Mouse (Mus musculus) fibroblast of lung, adult 2 months (primary cell): ENCODE measurements around the gene Pmp22.

Experiments used
- DNase-seq: peaks from one replicate; pipeline ENCODE4 v3.0.0-alpha.2; 2011; ENCODE audit warnings: low read depth

Gene Pmp22

DNA sequence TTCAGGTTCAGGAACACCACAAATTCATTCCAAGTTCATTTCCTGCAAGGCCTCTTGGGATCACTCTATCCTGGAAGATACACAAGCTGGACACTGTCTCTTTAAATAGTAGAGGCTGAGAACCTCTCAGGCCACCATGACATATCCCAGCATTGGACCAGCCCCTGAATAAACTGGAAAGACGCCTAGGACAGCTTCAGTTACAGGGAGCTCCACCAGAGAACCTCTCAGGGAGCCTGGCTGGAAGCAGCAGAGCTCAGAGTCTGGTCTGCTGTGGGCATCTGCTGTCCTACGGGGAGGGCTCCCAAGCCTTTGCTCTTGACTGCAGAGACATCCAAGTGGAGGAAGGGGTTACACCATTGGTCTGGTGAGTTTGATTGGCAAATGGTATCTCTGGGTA is at the start of gene Pmp22:
Gene Pmp22, plus strand, starts transcription at position 199 of the 400 bp plus-strand sequence.
- DNase-seq, result no peak

DNA sequence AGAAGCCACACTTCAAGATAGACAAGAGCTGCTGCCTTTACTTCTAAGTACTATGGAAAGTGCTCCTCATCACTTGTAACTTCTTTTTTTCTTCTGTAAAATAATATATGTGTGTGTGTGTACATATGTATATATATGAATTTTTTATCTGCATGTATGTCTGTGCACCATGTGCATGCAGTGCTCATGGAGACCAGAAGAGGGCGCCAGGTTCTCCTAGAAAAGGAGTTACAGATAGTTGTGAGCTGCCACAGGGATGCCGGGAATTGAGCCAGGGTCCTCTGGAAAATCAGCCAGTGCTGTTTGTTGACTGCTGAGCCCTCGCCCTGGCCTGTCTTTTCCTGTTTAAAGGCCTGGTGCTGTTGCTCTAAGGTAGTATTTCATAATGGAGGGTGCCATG is 44.2 kb upstream of the Pmp22 start:
- DNase-seq, result no peak

DNA sequence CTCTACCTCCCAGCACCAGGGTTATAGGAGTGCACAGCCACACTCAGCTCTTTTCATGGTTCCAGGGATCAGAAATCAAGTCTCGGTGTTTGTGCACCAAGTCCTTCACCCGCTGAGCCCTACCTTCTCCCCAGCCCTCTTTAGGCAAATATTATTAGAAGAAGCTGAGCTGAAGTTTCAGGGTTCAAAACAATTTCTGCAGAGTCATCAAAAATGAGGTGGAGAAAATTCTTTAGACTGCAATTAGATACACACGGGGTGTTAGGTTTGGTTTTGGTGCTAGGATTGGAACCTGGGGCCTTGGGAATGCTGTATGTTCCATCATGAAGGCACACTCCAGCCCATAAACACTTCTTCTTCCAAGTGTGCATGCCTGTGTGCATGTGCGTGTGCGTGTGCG is 40.1 kb upstream of the Pmp22 start:
- no peak for DNase-seq

DNA sequence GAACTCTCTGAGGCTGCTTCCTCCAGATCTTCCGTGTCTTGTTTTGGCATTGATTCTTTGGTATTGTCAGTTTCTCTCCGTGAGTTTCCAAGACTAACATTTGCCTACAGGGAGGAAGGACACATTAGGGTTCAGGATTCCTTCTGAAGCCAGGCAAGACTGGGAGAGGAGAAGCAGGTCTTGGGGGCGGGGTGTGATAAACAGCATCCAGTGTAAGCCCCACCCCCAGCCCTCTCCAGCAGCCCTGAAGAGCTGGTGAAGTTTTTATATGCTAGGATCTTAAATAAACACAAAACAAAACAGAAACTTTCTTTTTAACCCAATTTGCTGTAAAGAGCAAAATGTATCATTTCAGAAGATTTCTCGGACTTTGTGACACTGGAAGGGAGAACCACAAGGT is 38.6 kb upstream of the Pmp22 start:
- no peak for DNase-seq

DNA sequence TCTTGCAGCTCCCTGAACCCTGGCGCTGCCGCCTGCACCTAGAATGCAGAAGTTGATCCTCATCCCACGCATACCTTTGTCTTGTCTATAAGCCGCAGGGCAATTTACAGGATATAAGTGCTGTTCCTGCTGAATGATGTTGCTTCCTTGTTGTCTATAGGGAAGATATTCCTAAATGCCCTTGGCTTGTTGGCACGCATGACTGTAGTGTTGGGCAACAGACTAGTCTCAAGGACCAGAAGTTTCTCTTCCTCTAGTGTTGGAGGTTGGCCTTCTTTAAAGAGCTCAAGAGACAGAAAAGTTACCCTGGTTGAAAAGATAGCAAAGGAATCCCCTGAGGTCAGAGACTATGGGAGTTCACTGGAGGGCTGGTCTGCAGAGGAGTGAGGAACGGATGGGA is 37.8 kb upstream of the Pmp22 start:
- DNase-seq, result no peak

DNA sequence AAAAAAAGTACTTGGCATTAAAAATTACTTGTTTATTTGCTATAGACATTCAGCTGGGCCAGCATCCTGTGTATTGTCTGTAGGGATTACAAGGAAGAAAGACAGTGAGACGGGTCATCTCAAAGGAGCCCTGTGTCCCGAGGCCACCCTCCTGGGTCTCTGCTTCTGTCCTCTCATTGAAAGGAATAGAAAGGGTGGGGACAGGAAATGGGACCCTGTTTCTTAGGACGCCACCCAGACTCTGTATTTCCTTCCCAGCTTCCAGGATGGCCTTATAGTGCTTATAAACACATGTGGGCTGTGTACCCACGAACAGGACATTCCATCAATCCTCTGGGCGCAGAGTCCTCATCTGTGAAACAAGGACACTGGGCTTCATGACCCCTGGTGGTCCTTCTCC is 36.5 kb upstream of the Pmp22 start:
- DNase-seq, result no peak

DNA sequence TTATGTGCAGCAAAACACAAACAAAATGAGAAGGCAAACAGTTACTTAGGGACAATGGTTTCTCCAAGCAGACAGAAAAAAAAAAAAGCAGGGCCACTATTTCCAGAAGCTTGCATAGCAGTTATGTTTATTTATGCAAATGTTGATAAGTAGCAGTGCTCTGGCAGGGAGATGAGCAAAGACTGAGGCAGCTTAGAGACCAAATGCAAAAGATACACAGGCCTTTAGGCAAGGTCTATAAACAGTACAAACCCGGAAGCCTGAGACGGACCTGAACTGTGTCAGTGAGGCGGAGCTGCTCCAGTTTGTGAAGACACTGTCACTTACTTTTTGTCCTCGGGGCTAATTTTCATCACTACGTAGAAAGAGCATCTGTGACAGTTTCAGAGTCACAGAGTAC is 35.2 kb upstream of the Pmp22 start:
- DNase-seq, result no peak

DNA sequence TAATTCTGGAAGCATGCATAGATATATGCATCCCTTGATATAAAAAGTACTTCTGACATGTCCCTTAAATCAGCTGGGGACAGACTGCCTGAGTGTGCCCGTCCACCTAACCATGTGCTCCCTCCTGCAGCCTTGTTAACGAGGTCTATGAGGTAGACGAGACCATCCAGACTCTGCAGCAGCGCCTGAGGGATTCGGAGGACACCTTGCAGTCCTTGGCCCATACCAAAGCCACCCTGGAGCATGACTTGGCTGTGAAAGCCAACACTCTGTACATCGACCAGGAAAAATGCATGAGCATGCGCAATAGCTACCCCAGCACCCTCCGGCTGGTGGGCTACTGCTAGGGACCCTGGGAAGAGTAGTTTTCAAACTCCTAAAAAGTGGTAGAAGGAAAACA is 34.3 kb upstream of the Pmp22 start:
- DNase-seq, result no peak

DNA sequence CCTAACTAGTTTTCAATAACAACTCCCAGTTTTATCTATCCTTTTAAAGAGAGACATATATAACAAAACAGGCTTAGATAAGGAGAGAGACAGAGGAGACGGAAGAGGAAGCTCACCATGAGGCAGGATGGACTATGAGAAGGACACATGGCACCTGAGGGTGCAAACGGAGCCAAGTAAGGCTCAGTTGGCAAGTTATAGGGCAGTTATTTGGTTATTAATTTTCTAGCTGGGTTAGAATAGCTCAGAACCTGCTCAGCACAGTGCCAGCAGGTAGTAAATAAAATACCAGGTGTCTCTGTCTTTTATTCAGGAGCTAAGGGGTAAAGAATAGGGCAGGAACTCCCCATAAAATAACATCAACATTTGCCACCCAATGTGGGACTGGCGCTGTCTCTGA is 30.8 kb upstream of the Pmp22 start:
- DNase-seq, result no peak

DNA sequence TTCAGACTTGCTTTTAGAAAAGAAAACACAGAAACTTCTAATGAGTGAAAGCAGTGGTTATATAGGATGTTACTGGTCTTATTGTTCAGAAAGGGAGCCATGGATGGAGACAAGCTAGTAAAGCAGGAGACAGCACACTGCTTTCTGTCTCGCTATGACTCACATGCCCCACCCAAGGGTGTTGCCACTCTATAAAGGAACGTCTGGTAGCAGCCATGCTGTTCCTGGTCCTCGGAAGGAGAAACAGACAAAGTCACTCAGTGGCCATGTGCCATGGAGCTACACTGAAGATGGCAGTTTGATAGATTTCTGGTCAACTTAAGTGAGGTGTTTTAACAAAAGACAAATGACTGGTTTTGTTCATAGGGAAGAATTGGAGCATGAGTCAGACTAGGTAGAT is 29.4 kb upstream of the Pmp22 start:
- no peak for DNase-seq

DNA sequence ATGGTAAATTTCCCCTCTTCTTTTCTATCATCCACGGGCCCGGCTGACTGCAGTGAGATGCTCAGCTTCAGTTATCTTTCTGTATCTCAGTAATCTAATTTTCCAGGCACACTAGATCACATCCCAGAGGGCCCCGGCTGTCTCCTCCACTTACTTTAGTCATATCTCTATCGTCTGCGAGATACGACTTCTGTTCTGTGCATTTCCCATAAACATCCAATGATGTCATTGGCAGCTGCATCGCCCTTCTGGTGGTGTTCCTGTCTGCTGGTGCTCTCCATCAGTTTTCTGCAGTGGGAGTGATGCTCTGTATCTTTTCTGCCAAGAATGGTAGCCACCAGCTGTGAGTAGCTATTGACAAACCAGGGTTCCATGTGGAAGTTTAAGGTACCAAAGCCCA is 25.5 kb upstream of the Pmp22 start:
- no peak for DNase-seq

DNA sequence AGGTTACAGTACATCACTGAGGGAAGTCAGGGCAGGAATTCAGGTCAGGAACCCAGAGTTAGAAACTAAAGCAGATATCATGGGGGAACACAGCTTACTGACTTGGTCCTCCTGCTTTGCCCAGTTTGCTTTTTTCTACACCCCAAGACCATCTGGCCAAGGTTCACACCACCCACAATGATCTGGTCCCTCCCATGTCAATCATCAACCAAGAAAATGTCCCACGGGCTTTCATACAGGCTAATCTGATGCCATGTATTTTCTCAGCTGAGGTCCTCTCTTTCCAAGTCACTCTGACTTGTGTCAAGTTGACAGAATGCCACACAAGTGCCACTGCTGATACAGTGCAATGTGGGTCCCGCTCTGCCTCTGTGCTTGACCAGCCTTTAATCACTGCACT is 24.8 kb upstream of the Pmp22 start:
- DNase-seq, result no peak

DNA sequence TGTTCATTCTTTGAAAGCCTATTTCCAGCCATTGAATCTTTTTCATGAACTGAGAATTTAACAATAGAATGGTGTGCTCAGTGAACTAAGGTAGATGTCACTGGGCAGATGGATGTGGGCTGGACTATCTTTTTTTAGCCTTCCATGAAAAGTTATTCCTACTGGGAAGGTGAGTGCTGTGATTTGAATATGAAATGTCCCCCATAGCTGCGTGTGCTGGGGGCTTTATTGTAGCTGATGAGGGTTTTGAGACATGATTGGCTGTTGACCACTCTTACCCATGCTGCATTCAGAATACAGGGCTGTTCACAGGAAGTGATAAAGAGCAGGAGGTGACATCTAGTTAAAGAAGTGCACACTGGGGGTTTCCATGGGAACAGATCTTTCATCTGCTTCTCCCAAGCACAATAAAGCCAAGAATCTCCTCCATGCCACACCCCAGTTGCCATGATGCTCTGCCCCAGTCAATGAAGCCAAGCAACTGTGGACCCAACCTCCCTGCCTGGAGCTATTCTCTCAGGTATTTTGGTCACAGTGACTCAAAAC is 19.5 kb upstream of the Pmp22 start:
- no peak for DNase-seq

DNA sequence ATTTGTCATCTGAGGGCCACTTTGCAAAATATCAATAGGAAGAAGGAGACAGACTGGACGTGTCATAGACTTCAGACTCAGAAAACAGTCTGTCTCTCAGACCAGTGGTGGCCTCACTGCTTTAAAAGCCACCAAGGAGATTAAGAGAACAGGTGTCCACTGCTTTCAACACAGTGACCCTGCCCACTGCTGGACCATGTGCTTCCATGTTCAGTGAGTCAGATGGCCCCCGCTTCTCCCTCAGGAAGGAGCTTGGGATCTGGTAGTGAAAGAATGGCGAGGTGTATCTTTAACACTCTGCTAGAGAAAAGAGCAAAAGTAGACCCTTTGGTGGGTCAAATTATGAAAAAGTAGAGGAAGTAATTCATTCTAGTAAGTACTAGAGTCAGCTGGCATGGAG is 18.5 kb upstream of the Pmp22 start:
- no peak for DNase-seq

DNA sequence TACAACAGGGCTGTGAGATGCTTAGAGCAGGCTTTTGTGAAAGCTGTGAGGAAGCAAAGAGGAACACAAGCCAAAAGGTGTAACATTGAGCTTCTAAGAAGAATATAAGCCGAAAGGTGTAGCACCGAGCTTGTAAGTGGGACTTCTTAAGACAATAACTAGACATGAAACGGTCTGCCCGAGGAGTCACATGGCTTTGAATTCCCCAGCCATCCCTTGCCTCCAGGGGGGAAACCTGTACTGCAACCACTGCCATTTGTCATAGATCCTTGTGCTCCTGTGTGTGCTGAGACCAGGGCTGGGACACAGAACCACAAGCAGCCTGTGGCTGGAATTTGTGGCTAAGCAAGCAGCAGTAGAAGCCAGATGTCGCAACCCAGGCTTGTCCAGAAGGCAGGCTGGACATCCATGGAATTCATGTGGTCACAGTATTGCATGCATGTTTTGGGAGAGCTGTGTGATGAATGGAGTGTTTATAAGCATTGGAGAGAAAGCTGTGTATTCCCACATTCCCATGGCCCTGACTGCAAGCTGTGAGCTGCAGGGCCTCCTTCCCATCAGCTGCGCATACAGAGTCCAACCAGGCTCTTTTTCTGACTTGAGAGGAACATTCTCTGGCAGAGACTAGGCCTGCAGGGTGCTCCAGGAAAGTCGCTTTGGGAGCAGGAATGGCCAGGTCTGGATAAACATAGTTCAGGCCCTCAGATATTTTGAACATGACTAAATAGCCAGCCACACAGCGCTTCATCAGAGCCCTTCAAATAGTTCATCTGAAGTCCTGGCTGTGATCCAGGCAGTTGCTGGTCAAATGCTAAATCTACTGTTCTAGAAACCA is 13.8 kb upstream of the Pmp22 start:
- DNase-seq, result peak; percentile 99

DNA sequence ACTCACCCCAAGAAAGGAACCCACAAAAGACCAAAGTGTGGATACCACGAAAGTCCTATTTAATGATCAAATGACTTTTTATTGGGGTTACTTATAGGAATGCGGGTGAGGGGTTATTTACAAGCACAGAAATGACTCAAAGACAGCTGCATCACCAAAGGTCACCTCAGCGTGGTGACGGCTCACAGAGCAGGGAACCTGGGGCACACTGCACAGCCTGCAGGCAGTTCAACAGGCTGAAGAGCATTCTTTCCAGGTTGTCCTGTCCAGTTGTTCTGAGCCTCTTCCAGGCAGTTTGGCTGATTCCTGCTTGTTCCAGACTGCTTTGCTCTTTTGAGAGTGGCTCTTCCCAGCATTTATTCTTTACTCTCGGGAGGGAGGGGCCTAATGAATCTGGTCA is 12.1 kb upstream of the Pmp22 start:
- DNase-seq, result no peak

DNA sequence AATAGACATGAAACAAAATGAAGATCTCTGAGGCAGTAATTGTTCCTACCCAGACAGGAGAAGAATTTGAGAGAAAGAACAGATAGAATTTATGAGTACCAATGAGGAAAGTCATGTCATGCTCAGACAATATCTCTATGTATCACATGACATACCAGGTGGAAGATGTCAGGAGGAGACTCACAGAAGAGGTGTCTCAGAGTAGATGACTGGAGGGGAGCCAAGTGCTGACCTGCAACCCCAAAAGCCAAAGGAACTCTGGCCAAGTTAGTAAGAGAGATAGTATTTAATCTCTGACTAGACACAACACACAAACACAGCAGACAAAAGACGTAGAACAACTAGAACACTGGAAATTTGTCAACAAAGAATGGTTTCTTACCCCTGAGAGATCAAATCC is 11.5 kb upstream of the Pmp22 start:
- no peak for DNase-seq

DNA sequence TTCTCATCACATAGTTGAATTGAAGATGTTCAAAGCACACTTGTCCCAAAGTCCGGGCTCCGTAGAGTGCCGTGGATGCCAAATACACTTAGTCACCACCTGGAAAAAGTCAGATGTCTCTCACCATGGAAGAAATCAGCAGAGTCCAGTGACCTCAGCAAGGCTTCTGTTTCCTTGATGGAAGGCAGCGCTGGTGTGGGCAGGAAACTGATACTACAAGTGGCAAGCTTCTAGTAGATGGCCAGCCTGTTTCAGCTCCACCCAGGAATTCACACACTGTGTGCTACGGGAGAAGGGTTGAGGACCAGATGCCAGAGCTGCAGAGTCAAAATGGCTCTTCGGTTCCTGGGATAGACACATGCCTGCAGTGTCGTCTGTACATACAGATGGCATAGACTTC is 9.0 kb upstream of the Pmp22 start:
- no peak for DNase-seq

DNA sequence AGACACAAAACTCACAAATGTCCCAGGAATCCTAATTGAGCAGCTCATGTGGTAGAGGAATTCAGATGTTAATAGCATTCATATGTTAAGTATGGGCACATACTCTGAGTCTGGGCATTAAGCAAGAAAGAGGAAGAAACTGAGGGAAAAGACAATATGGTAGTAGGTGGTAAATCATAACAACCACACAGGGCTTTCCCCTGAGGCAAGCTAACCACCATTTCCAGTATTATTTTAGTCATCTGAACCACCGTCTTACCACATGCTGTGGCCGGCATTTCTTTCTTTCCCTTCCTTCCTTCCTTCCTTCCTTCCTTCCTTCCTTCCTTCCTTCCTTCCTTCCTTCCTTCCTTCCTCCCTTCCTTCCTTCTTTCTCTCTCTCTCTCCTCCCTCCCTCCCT is 6.5 kb upstream of the Pmp22 start:
- no peak for DNase-seq

DNA sequence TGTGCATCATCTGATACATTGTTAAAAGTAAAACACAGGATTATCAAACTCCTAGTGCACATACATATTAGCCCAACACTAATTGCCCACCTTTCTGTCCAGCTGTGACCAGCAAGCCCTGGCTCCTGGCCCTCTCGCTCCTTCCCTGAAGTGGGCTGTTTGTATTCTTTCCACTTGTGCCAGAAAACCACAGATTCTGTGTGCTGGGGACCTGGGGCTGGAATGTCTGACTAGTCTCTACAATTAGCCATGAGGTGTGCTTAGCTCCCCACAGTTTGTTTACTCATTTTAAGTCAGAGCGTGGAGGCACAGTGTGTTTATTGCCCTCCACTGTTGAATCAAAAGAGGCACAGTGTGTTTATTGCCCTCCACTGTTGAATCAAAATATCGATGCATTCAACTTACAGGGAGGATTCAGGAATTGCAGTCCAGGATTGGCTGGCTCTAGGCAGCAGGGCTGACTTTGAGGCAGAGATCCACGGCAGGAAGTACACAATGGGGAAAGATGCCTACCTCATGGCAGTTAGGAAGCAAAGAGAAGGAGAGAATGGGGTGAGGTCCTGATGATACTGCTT is 5.9 kb upstream of the Pmp22 start:
- DNase-seq, result no peak

DNA sequence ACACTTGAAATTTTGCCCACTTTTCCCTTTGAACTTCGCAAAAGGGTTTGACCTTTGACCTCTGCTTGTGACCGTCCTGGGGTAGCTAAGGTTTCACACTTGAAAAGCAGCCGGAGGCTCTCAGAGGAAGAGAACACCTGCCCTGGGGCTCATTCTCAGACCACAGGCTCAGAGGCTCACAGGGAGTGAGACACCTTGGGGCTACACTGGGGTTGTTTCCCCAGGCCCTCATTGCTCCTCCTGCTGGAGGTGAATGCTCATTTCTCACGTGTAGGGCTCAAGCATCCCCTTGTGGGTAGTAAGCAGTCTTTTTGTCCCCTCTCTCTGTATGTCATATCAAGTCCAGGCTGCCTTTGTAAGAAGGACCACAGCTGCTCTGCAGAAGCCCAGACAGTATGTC is 4.5 kb upstream of the Pmp22 start:
- DNase-seq, result no peak

DNA sequence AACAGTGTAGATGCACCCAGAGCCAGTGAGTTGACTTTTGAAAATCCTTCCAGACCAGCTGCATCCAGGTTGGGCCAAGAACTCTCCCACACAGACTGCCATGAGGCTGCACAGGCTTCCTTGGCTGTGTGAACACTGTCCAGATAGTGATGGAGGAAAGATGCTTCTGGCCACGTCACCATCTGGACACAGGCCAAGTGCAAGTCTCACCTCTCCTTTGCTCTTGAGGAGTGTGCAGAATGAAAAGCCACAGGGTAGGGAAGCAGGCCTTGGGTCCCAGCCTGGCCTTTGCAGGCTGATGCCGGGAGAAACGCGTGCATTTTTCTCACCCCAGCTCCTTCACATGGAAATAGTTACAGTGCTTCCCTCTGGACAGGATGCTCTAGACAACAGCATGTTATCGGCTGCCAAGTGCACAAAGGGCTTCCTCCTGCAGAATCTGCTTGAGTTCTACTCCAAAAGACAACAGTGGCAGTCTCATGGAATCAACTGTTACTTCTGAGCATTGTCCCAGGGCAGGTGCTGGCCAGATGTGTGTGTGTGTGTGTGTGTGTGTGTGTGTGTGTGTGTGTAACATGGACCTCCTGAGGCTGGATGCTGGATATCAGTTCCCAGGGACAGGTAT is 2.8 kb upstream of the Pmp22 start:
- DNase-seq, result no peak

DNA sequence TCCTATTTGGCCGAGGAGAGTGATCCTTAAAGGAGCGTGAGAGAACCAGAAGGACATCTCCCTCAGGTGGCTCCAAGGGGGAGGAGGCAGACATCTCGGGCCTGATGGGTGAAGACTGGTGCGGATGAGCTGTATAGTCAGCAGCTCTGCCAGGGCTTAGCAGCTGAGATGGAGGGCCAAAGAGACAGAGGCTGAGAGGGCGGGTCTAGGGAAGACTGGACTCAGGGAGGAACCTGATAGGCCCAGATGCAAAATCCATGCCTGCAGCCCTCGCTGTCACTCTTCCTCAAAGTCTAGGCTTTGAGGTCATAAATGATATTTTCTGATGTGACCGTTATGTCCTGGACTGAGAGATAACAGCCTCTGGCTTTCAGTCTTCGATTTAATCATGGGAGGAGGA is 1.8 kb upstream of the Pmp22 start:
- DNase-seq, result no peak
